Mouse (Mus musculus): Measurements from ENCODE around the gene Olfr547. TPM values are rescaled to one million over a fixed set of nuclear protein-coding genes. Genes with fewer than 3 reads are reported as not detected.

Gene Olfr547
- total and polyA plus RNA-seq, 3 experiments = not detected

Other genes with a start within 250 kb of the Olfr547 start
Only the 20 nearest of the 22 such genes appear.
- gene Rrm1, start 93.1 kb upstream of the Olfr547 start, total RNA-seq (2012; rRNA removed) = 156 and 191 TPM in 2 replicates
- gene Rrm1, start 93.1 kb upstream of the Olfr547 start, total RNA-seq (2014; rRNA removed) = 227 and 253 TPM in 2 replicates
- 248 and 308 TPM in 2 replicates for gene Rrm1, start 93.1 kb upstream of the Olfr547 start, polyA plus RNA-seq (2012; ENCODE audit: insufficient read length, low read depth)
- gene Olfr543, start 53.1 kb upstream of the Olfr547 start, total RNA-seq (2012; rRNA removed) = not detected in 2 replicates
- not detected in 2 replicates for gene Olfr543, start 53.1 kb upstream of the Olfr547 start, total RNA-seq (2014; rRNA removed)
- gene Olfr543, start 53.1 kb upstream of the Olfr547 start, polyA plus RNA-seq (2012; ENCODE audit: insufficient read length, low read depth) = 0.89 and 1.1 TPM in 2 replicates
- gene Olfr544, start 46.4 kb upstream of the Olfr547 start, total RNA-seq (2012; rRNA removed) = not detected in 2 replicates
- not detected in 2 replicates for gene Olfr544, start 46.4 kb upstream of the Olfr547 start, total RNA-seq (2014; rRNA removed)
- gene Olfr544, start 46.4 kb upstream of the Olfr547 start, polyA plus RNA-seq (2012; ENCODE audit: insufficient read length, low read depth) = 0.07 and 0.23 TPM in 2 replicates
- gene Olfr545, start 35.2 kb upstream of the Olfr547 start, total RNA-seq (2012; rRNA removed) = not detected in 2 replicates
- gene Olfr545, start 35.2 kb upstream of the Olfr547 start, total RNA-seq (2014; rRNA removed) = not detected in 2 replicates
- gene Olfr545, start 35.2 kb upstream of the Olfr547 start, polyA plus RNA-seq (2012; ENCODE audit: insufficient read length, low read depth) = not detected in 2 replicates
- gene Olfr548-ps1, start 6.1 kb downstream of the Olfr547 start, total RNA-seq (2012; rRNA removed) = not detected in 2 replicates
- not detected in 2 replicates for gene Olfr548-ps1, start 6.1 kb downstream of the Olfr547 start, total RNA-seq (2014; rRNA removed)
- not detected in 2 replicates for gene Olfr548-ps1, start 6.1 kb downstream of the Olfr547 start, polyA plus RNA-seq (2012; ENCODE audit: insufficient read length, low read depth)
- not detected in 2 replicates for gene Olfr549, start 15.1 kb downstream of the Olfr547 start, total RNA-seq (2012; rRNA removed)
- gene Olfr549, start 15.1 kb downstream of the Olfr547 start, total RNA-seq (2014; rRNA removed) = not detected in 2 replicates
- gene Olfr549, start 15.1 kb downstream of the Olfr547 start, polyA plus RNA-seq (2012; ENCODE audit: insufficient read length, low read depth) = not detected in 2 replicates
- gene Trim21, start 30.7 kb downstream of the Olfr547 start, total RNA-seq (2012; rRNA removed) = 10.4 and 10.5 TPM in 2 replicates
- gene Trim21, start 30.7 kb downstream of the Olfr547 start, total RNA-seq (2014; rRNA removed) = 15.4 and 16.1 TPM in 2 replicates
- 16.5 TPM in 2 replicates for gene Trim21, start 30.7 kb downstream of the Olfr547 start, polyA plus RNA-seq (2012; ENCODE audit: insufficient read length, low read depth)
- gene Olfr550, start 36.7 kb downstream of the Olfr547 start, total RNA-seq (2012; rRNA removed) = not detected in 2 replicates
- gene Olfr550, start 36.7 kb downstream of the Olfr547 start, total RNA-seq (2014; rRNA removed) = not detected in 2 replicates
- not detected in 2 replicates for gene Olfr550, start 36.7 kb downstream of the Olfr547 start, polyA plus RNA-seq (2012; ENCODE audit: insufficient read length, low read depth)
- not detected in 2 replicates for gene Olfr551, start 57.1 kb downstream of the Olfr547 start, total RNA-seq (2012; rRNA removed)
- gene Olfr551, start 57.1 kb downstream of the Olfr547 start, total RNA-seq (2014; rRNA removed) = not detected in 2 replicates
- gene Olfr551, start 57.1 kb downstream of the Olfr547 start, polyA plus RNA-seq (2012; ENCODE audit: insufficient read length, low read depth) = not detected in 2 replicates
- not detected in 2 replicates for gene Olfr552, start 63.0 kb downstream of the Olfr547 start, total RNA-seq (2012; rRNA removed)
- gene Olfr552, start 63.0 kb downstream of the Olfr547 start, total RNA-seq (2014; rRNA removed) = not detected in 2 replicates
- gene Olfr552, start 63.0 kb downstream of the Olfr547 start, polyA plus RNA-seq (2012; ENCODE audit: insufficient read length, low read depth) = 0.16 TPM in 1 of 2 replicates, not detected in the other
- not detected in 2 replicates for gene Olfr553, start 83.5 kb downstream of the Olfr547 start, total RNA-seq (2012; rRNA removed)
- gene Olfr553, start 83.5 kb downstream of the Olfr547 start, total RNA-seq (2014; rRNA removed) = not detected in 2 replicates
- not detected in 2 replicates for gene Olfr553, start 83.5 kb downstream of the Olfr547 start, polyA plus RNA-seq (2012; ENCODE audit: insufficient read length, low read depth)
- gene Olfr554, start 103.7 kb downstream of the Olfr547 start, total RNA-seq (2012; rRNA removed) = not detected in 2 replicates
- not detected in 2 replicates for gene Olfr554, start 103.7 kb downstream of the Olfr547 start, total RNA-seq (2014; rRNA removed)
- gene Olfr554, start 103.7 kb downstream of the Olfr547 start, polyA plus RNA-seq (2012; ENCODE audit: insufficient read length, low read depth) = not detected in 2 replicates
- gene Olfr555, start 124.1 kb downstream of the Olfr547 start, total RNA-seq (2012; rRNA removed) = not detected in 2 replicates
- gene Olfr555, start 124.1 kb downstream of the Olfr547 start, total RNA-seq (2014; rRNA removed) = not detected in 2 replicates
- not detected in 2 replicates for gene Olfr555, start 124.1 kb downstream of the Olfr547 start, polyA plus RNA-seq (2012; ENCODE audit: insufficient read length, low read depth)
- gene Olfr556, start 130.2 kb downstream of the Olfr547 start, total RNA-seq (2012; rRNA removed) = not detected in 2 replicates
- not detected in 2 replicates for gene Olfr556, start 130.2 kb downstream of the Olfr547 start, total RNA-seq (2014; rRNA removed)
- not detected in 2 replicates for gene Olfr556, start 130.2 kb downstream of the Olfr547 start, polyA plus RNA-seq (2012; ENCODE audit: insufficient read length, low read depth)
- gene Trim68, start 152.6 kb downstream of the Olfr547 start, total RNA-seq (2012; rRNA removed) = 6.5 and 8.1 TPM in 2 replicates
- gene Trim68, start 152.6 kb downstream of the Olfr547 start, total RNA-seq (2014; rRNA removed) = 7.7 and 8.0 TPM in 2 replicates
- 10.9 and 11.6 TPM in 2 replicates for gene Trim68, start 152.6 kb downstream of the Olfr547 start, polyA plus RNA-seq (2012; ENCODE audit: insufficient read length, low read depth)
- not detected in 2 replicates for gene Olfr557, start 161.2 kb downstream of the Olfr547 start, total RNA-seq (2012; rRNA removed)
- gene Olfr557, start 161.2 kb downstream of the Olfr547 start, total RNA-seq (2014; rRNA removed) = not detected in 2 replicates
- gene Olfr557, start 161.2 kb downstream of the Olfr547 start, polyA plus RNA-seq (2012; ENCODE audit: insufficient read length, low read depth) = not detected in 2 replicates
- gene Olfr558, start 167.5 kb downstream of the Olfr547 start, total RNA-seq (2012; rRNA removed) = not detected in 2 replicates
- not detected in 2 replicates for gene Olfr558, start 167.5 kb downstream of the Olfr547 start, total RNA-seq (2014; rRNA removed)
- gene Olfr558, start 167.5 kb downstream of the Olfr547 start, polyA plus RNA-seq (2012; ENCODE audit: insufficient read length, low read depth) = not detected in 2 replicates
- not detected in 2 replicates for gene Olfr33, start 184.3 kb downstream of the Olfr547 start, total RNA-seq (2012; rRNA removed)
- gene Olfr33, start 184.3 kb downstream of the Olfr547 start, total RNA-seq (2014; rRNA removed) = not detected in 2 replicates
- not detected in 2 replicates for gene Olfr33, start 184.3 kb downstream of the Olfr547 start, polyA plus RNA-seq (2012; ENCODE audit: insufficient read length, low read depth)
- not detected in 2 replicates for gene Olfr559, start 192.7 kb downstream of the Olfr547 start, total RNA-seq (2012; rRNA removed)
- not detected in 2 replicates for gene Olfr559, start 192.7 kb downstream of the Olfr547 start, total RNA-seq (2014; rRNA removed)
- not detected in 2 replicates for gene Olfr559, start 192.7 kb downstream of the Olfr547 start, polyA plus RNA-seq (2012; ENCODE audit: insufficient read length, low read depth)
- gene Olfr560, start 224.6 kb downstream of the Olfr547 start, total RNA-seq (2012; rRNA removed) = not detected in 2 replicates
- gene Olfr560, start 224.6 kb downstream of the Olfr547 start, total RNA-seq (2014; rRNA removed) = not detected in 2 replicates
- not detected in 2 replicates for gene Olfr560, start 224.6 kb downstream of the Olfr547 start, polyA plus RNA-seq (2012; ENCODE audit: insufficient read length, low read depth)